Mouse (Mus musculus) thymus, adult 2 months (tissue): ENCODE measurements at regions not wholly inside any gene's neighbourhood (a gene's known extent, or its start where the extent isn't known, plus 50 kb on each side); places are given as distances from the start of the nearest gene placed in this dataset.

Experiments used
- CTCF ChIP-seq: fragments of 200-500 bp; IDR thresholded peaks from 2 replicates; pipeline ENCODE4 v1.5.1; 2012; ENCODE audit warnings: mild to moderate bottlenecking, control low read depth, low read length, moderate library complexity, borderline replicate concordance; ENCODE audit not compliant: control insufficient read depth, poor library complexity, insufficient read depth; ENCODE audit errors: extremely low read depth
- POLR2A ChIP-seq: fragments of 200-500 bp; IDR thresholded peaks from 2 replicates; pipeline ENCODE4 v1.6.1; 2012; ENCODE audit warnings: mild to moderate bottlenecking, low read length, control low read depth, moderate library complexity; ENCODE audit not compliant: control insufficient read depth, poor library complexity, insufficient read depth; ENCODE audit errors: extremely low read depth

GRCm38 (mm10) chr13:111892141-111892540 is 83.3 kb upstream of the Map3k1 start:
- no peak for TF ChIP-seq CTCF
- TF ChIP-seq POLR2A = no peak
